Mouse (Mus musculus): ENCODE results near the gene Inpp5d. TPM values are rescaled to one million over a fixed set of nuclear protein-coding genes. Genes with fewer than 3 reads are reported as not detected.

Gene Inpp5d
- polyA plus RNA-seq, 1 experiment, result 1.6 TPM

GRCm38 (mm10) chr1:87636716-87637117 is 16.6 kb downstream of the Inpp5d start:
- no peak for TF ChIP-seq CTCF (IDR thresholded peaks at IDR 0.05; ENCODE audit: borderline replicate concordance, insufficient read depth, low read length)
- TF ChIP-seq POLR2A (IDR thresholded peaks at IDR 0.05; ENCODE audit: low read depth, low read length), result no peak

GRCm38 (mm10) chr1:87637121-87637877 is 17.2 kb downstream of the Inpp5d start:
- Histone ChIP-seq H3K27ac (ENCODE audit: insufficient read depth, low read length) (no peak overlapping the region), H3K4me3 (ENCODE audit: insufficient read depth, low read length) (no peak overlapping the region), H3K4me1 (ENCODE audit: control insufficient read depth, insufficient read depth, low read length) (no peaks in the 10 kb centered on the region)
- TF ChIP-seq CTCF (IDR thresholded peaks at IDR 0.05; ENCODE audit: borderline replicate concordance, insufficient read depth, low read length), result no peak
- no peak for TF ChIP-seq POLR2A (IDR thresholded peaks at IDR 0.05; ENCODE audit: low read depth, low read length)

More at GRCm38 (mm10) chr1:87636716-87637117, 16.6 kb downstream of the Inpp5d start:
- Histone ChIP-seq H3K4me1 (ENCODE audit: control insufficient read depth, insufficient read depth, low read length) (no peaks in the 10 kb centered on the region), H3K27ac (ENCODE audit: insufficient read depth, low read length) (no peak overlapping the region), H3K4me3 (ENCODE audit: insufficient read depth, low read length) (no peak overlapping the region)

GRCm38 (mm10) chr1:87637878-87638600 is 17.9 kb downstream of the Inpp5d start:
- no peak overlapping the region for H3K27ac ChIP-seq (ENCODE audit: insufficient read depth, low read length)
- H3K4me3 ChIP-seq (ENCODE audit: insufficient read depth, low read length), result no peak overlapping the region
- H3K4me1 ChIP-seq (ENCODE audit: control insufficient read depth, insufficient read depth, low read length), result no peaks in the 10 kb centered on the region
- no peak for TF ChIP-seq POLR2A (IDR thresholded peaks at IDR 0.05; ENCODE audit: low read depth, low read length)
- no peak for TF ChIP-seq CTCF (IDR thresholded peaks at IDR 0.05; ENCODE audit: borderline replicate concordance, insufficient read depth, low read length)

GRCm38 (mm10) chr1:87639724-87640123 is 19.6 kb downstream of the Inpp5d start:
- TF ChIP-seq POLR2A (IDR thresholded peaks at IDR 0.05; ENCODE audit: low read depth, low read length) (no peak), CTCF (IDR thresholded peaks at IDR 0.05; ENCODE audit: borderline replicate concordance, insufficient read depth, low read length) (no peak)

GRCm38 (mm10) chr1:87640165-87640661 is 20.1 kb downstream of the Inpp5d start:
- Histone ChIP-seq H3K4me3 (ENCODE audit: insufficient read depth, low read length) (no peak overlapping the region), H3K4me1 (ENCODE audit: control insufficient read depth, insufficient read depth, low read length) (no peaks in the 10 kb centered on the region), H3K27ac (ENCODE audit: insufficient read depth, low read length) (no peak overlapping the region)
- TF ChIP-seq CTCF (IDR thresholded peaks at IDR 0.05; ENCODE audit: borderline replicate concordance, insufficient read depth, low read length) (no peak), POLR2A (IDR thresholded peaks at IDR 0.05; ENCODE audit: low read depth, low read length) (no peak)

More at GRCm38 (mm10) chr1:87639724-87640123, 19.6 kb downstream of the Inpp5d start:
- Histone ChIP-seq H3K27ac (ENCODE audit: insufficient read depth, low read length) (no peak overlapping the region), H3K4me3 (ENCODE audit: insufficient read depth, low read length) (no peak overlapping the region), H3K4me1 (ENCODE audit: control insufficient read depth, insufficient read depth, low read length) (no peaks in the 10 kb centered on the region)

- Histone ChIP-seq H3K4me1 (ENCODE audit: control insufficient read depth, insufficient read depth, low read length) (no peaks in the 10 kb centered on the region), H3K27ac (ENCODE audit: insufficient read depth, low read length) (no peak overlapping the region), H3K4me3 (ENCODE audit: insufficient read depth, low read length) (no peak overlapping the region)
- TF ChIP-seq POLR2A (IDR thresholded peaks at IDR 0.05; ENCODE audit: low read depth, low read length) (no peak), CTCF (IDR thresholded peaks at IDR 0.05; ENCODE audit: borderline replicate concordance, insufficient read depth, low read length) (no peak)
Observed at GRCm38 (mm10) chr1:87643016-87643415, 22.9 kb downstream of the Inpp5d start.

- no peak overlapping the region for H3K27ac ChIP-seq (ENCODE audit: insufficient read depth, low read length)
- no peak overlapping the region for H3K4me3 ChIP-seq (ENCODE audit: insufficient read depth, low read length)
- no peaks in the 10 kb centered on the region for H3K4me1 ChIP-seq (ENCODE audit: control insufficient read depth, insufficient read depth, low read length)
- TF ChIP-seq POLR2A (IDR thresholded peaks at IDR 0.05; ENCODE audit: low read depth, low read length) (no peak), CTCF (IDR thresholded peaks at IDR 0.05; ENCODE audit: borderline replicate concordance, insufficient read depth, low read length) (no peak)
Observed at GRCm38 (mm10) chr1:87645041-87645440, 24.9 kb downstream of the Inpp5d start.

GRCm38 (mm10) chr1:87645748-87646147 is 25.6 kb downstream of the Inpp5d start:
- Histone ChIP-seq H3K27ac (ENCODE audit: insufficient read depth, low read length) (no peak overlapping the region), H3K4me1 (ENCODE audit: control insufficient read depth, insufficient read depth, low read length) (no peaks in the 10 kb centered on the region), H3K4me3 (ENCODE audit: insufficient read depth, low read length) (no peak overlapping the region)
- TF ChIP-seq CTCF (IDR thresholded peaks at IDR 0.05; ENCODE audit: borderline replicate concordance, insufficient read depth, low read length) (no peak), POLR2A (IDR thresholded peaks at IDR 0.05; ENCODE audit: low read depth, low read length) (no peak)

- Histone ChIP-seq H3K4me1 (ENCODE audit: control insufficient read depth, insufficient read depth, low read length) (no peaks in the 10 kb centered on the region), H3K4me3 (ENCODE audit: insufficient read depth, low read length) (no peak overlapping the region), H3K27ac (ENCODE audit: insufficient read depth, low read length) (no peak overlapping the region)
- no peak for TF ChIP-seq POLR2A (IDR thresholded peaks at IDR 0.05; ENCODE audit: low read depth, low read length)
- TF ChIP-seq CTCF (IDR thresholded peaks at IDR 0.05; ENCODE audit: borderline replicate concordance, insufficient read depth, low read length), result no peak
Observed at GRCm38 (mm10) chr1:87647820-87648219, 27.7 kb downstream of the Inpp5d start.

DNA sequence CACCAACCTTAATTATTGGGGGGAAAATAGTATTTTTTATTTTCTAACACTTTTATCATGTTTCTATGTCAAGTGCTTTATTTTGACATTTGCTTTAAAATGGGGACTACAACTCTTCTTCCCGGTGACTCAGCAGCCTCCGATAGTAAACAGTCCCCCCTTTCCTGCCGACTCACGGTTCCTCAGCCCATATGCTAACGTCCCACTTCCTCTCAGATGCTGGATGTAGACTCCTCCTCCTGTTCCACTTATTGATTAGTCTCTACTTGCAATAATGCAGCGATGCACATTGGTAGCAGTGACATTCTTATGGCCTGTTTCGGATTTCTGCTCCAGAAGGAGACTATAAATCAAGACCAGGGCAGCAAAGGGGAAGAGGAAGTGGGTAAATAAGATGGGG is 28.5 kb downstream of the Inpp5d start:
- Histone ChIP-seq H3K4me3 (ENCODE audit: insufficient read depth, low read length) (no peak overlapping the region), H3K27ac (ENCODE audit: insufficient read depth, low read length) (no peak overlapping the region), H3K4me1 (ENCODE audit: control insufficient read depth, insufficient read depth, low read length) (no peaks in the 10 kb centered on the region)
- TF ChIP-seq POLR2A (IDR thresholded peaks at IDR 0.05; ENCODE audit: low read depth, low read length) (no peak), CTCF (IDR thresholded peaks at IDR 0.05; ENCODE audit: borderline replicate concordance, insufficient read depth, low read length) (no peak)
